Mouse (Mus musculus): ENCODE data around the gene Gm42957.
"Not testable (repeated sequence)": the region's sequence is repeated elsewhere in the genome, so short reads cannot be mapped to it uniquely, and the experiment has no call there.

Gene Gm42957

GRCm38 (mm10) chr3:96623201-96623600, 12.1 kb upstream of the Gm42957 start:
- no peak for DNase-seq (ENCODE audit: low spot score)

GRCm38 (mm10) chr3:96629729-96630600, 5.3 kb upstream of the Gm42957 start, which contains the start of gene Rbm8a:
Rbm8a (plus strand) TSS chr3:96629933.
- peak; percentile 85 for DNase-seq (ENCODE audit: low spot score)

GRCm38 (mm10) chr3:96632058-96632457, 3.2 kb upstream of the Gm42957 start:
- no peak for DNase-seq (ENCODE audit: low spot score)

GRCm38 (mm10) chr3:96634015-96634414, 1.3 kb upstream of the Gm42957 start:
- DNase-seq (ENCODE audit: low spot score), result no peak

- DNase-seq (ENCODE audit: low spot score), result no peak
Measured at GRCm38 (mm10) chr3:96635906-96636305, 632 bp downstream of the Gm42957 start.

GRCm38 (mm10) chr3:96636448-96636847, 1.2 kb downstream of the Gm42957 start:
- no peak for DNase-seq (ENCODE audit: low spot score)

- no peak for DNase-seq (ENCODE audit: low spot score)
Measured at GRCm38 (mm10) chr3:96639219-96639618, 3.9 kb downstream of the Gm42957 start.

- no peak for DNase-seq (ENCODE audit: low spot score)
Measured at GRCm38 (mm10) chr3:96645018-96645649, 9.9 kb downstream of the Gm42957 start, which contains the start of gene Itga10. Itga10 (plus strand) TSS chr3:96645584.

- DNase-seq (ENCODE audit: low spot score), result no peak
Measured at GRCm38 (mm10) chr3:96647365-96647764, 12.1 kb downstream of the Gm42957 start.

- DNase-seq (ENCODE audit: low spot score), result no peak
Measured at GRCm38 (mm10) chr3:96660901-96661300, 25.6 kb downstream of the Gm42957 start.

GRCm38 (mm10) chr3:96662731-96663316, 27.6 kb downstream of the Gm42957 start:
- DNase-seq (ENCODE audit: low spot score), result no peak

GRCm38 (mm10) chr3:96663432-96664239, 28.4 kb downstream of the Gm42957 start:
- DNase-seq (ENCODE audit: low spot score), result peak; percentile 39

- DNase-seq (ENCODE audit: low spot score), result not testable (repeated sequence)
Measured at GRCm38 (mm10) chr3:96665732-96666363, 30.6 kb downstream of the Gm42957 start.

GRCm38 (mm10) chr3:96666916-96667315, 31.6 kb downstream of the Gm42957 start:
- DNase-seq (ENCODE audit: low spot score), result no peak

- DNase-seq (ENCODE audit: low spot score), result no peak
Measured at GRCm38 (mm10) chr3:96667316-96667715, 32.0 kb downstream of the Gm42957 start.

- DNase-seq (ENCODE audit: low spot score), result no peak
Measured at GRCm38 (mm10) chr3:96668424-96669067, 33.3 kb downstream of the Gm42957 start.

GRCm38 (mm10) chr3:96669727-96670468, 34.6 kb downstream of the Gm42957 start, which contains the start of gene Ankrd35:
Ankrd35 (plus strand) TSS chr3:96670131.
- DNase-seq (ENCODE audit: low spot score), result no peak

- no peak for DNase-seq (ENCODE audit: low spot score)
Measured at GRCm38 (mm10) chr3:96671519-96671918, 36.2 kb downstream of the Gm42957 start.

GRCm38 (mm10) chr3:96673514-96673913, 38.2 kb downstream of the Gm42957 start:
- no peak for DNase-seq (ENCODE audit: low spot score)

GRCm38 (mm10) chr3:96674442-96674841, 39.2 kb downstream of the Gm42957 start:
- DNase-seq (ENCODE audit: low spot score), result no peak

All from urinary bladder, postnatal 10 days (tissue).